Mouse (Mus musculus) kidney, embryonic 15.5 days (tissue): Measurements from ENCODE around the gene Ppa2. TPM values are rescaled to one million over a fixed set of nuclear protein-coding genes. Genes with fewer than 3 reads are reported as not detected.

Experiments
- ATAC-seq: fragments of 200-750 bp; cut with Nextera tagmentation; replicated peaks from 2 replicates; pipeline ENCODE4 v1.8.0; 2017; ENCODE audit warnings: moderate TSS enrichment; ENCODE audit not compliant: low FRiP score
- H3K27ac ChIP-seq: fragments of 300-500 bp; sonication (generic); 2 replicates; pipeline ENCODE4 v1.5.1; 2015; ENCODE audit warnings: mild to moderate bottlenecking, inconsistent platforms
- H3K27me3 ChIP-seq: fragments of 300-500 bp; sonication (generic); 2 replicates; pipeline ENCODE4 v1.6.1; 2015; ENCODE audit warnings: inconsistent platforms
- H3K36me3 ChIP-seq: fragments of 300-500 bp; sonication (generic); 2 replicates; pipeline ENCODE4 v1.6.1; 2015; ENCODE audit warnings: inconsistent platforms
- H3K4me1 ChIP-seq: fragments of 300-500 bp; sonication (generic); 2 replicates; pipeline ENCODE4 v1.6.1; 2015; ENCODE audit warnings: inconsistent platforms
- H3K4me2 ChIP-seq: fragments of 300-500 bp; sonication (generic); 2 replicates; pipeline ENCODE4 v1.6.1; 2015; ENCODE audit warnings: moderate library complexity, mild to moderate bottlenecking, inconsistent platforms
- H3K4me3 ChIP-seq: fragments of 300-500 bp; sonication (generic); replicated peaks from 2 replicates; pipeline ENCODE4 v1.5.1; 2015; ENCODE audit warnings: mild to moderate bottlenecking, inconsistent platforms
- H3K9ac ChIP-seq: fragments of 300-500 bp; sonication (generic); 2 replicates; pipeline ENCODE4 v1.6.1; 2015; ENCODE audit warnings: mild to moderate bottlenecking, inconsistent platforms
- H3K9me3 ChIP-seq: fragments of 300-500 bp; sonication (generic); replicated peaks from 2 replicates; pipeline ENCODE4 v1.6.1; 2016; ENCODE audit warnings: inconsistent platforms
- WGBS: fragments of 180-500 bp; shearing (Covaris S2); methylation state at CpG from one replicate; pipeline ENCODE4 v1.1.7; 2015; ENCODE audit warnings: mixed read lengths; 5-methylcytosine and 5-hydroxymethylcytosine counted together
- polyA plus RNA-seq: library from polyadenylated mRNA; unstranded; fragments of >200 nt; fragmentation: Nextera tagmentation; extraction: Ambion mirVana; gene quantifications from 2 replicates; pipeline ENCODE4 v1.2.1, GENCODE M21; 2015

Ppa2 gene
- polyA plus RNA-seq, 1 experiment from 2014 or later, result 99.8 TPM

GRCm38 (mm10) chr3:133361406-133361805 is 51.5 kb downstream of the Ppa2 start:
- no peaks in the 10 kb centered on the region for H3K4me1 ChIP-seq
- no peak overlapping the region for H3K27ac ChIP-seq
- no peak overlapping the region for H3K4me3 ChIP-seq
- no peak overlapping the region for H3K4me2 ChIP-seq
- H3K9ac ChIP-seq, result no peak overlapping the region
- WGBS, result 83% methylated on average over 1 of the region's 1 CpGs
- no peaks in the 10 kb centered on the region for H3K27me3 ChIP-seq
- ATAC-seq, result no peak
- H3K9me3 ChIP-seq, result no peaks in the 10 kb centered on the region
- no peaks in the 10 kb centered on the region for H3K36me3 ChIP-seq

DNA sequence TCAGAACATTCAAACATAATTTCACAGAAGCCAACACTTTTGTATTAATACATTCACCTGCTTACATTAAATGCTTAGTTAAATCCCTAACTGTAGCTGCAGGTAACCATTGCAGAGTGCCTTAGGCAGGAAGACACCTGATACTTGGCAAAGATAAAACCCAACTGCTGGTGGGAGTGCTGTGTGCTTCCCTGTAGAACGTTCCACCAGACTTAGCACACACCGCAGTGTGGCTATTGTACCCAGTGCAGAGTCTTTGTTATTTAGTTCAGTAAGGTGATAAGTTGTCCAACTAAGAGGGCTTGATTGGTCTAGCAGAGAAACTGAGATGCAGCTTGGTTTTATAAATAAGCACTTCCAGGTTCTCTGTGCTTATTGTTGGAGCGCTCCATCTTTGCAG is 54.2 kb downstream of the Ppa2 start:
- H3K27ac ChIP-seq, result no peak overlapping the region
- 0 out of 2 replicates have a peak, but pooled peaks cover 2% of the 10 kb centered on the region for H3K4me1 ChIP-seq
- no peaks in the 10 kb centered on the region for H3K9me3 ChIP-seq
- WGBS, result 56% methylated on average over 3 of the region's 3 CpGs
- no peak overlapping the region for H3K4me3 ChIP-seq
- no peaks in the 10 kb centered on the region for H3K27me3 ChIP-seq
- H3K4me2 ChIP-seq, result no peak overlapping the region
- H3K9ac ChIP-seq, result no peak overlapping the region
- H3K36me3 ChIP-seq, result no peaks in the 10 kb centered on the region
- peak; percentile 87 for ATAC-seq

- ATAC-seq, result no peak
- Histone ChIP-seq H3K9ac (no peak overlapping the region), H3K36me3 (peaks cover 5% of the 10 kb centered on the region; the same call in 1 of the 2 replicates), H3K27ac (no peak overlapping the region), H3K4me1 (0 out of 2 replicates have a peak, but pooled peaks cover 2% of the 10 kb centered on the region), H3K9me3 (no peaks in the 10 kb centered on the region), H3K4me2 (no peak overlapping the region), H3K27me3 (no peaks in the 10 kb centered on the region), H3K4me3 (no peak overlapping the region)
- WGBS, result 87% methylated on average over 9 of the region's 9 CpGs
These were observed 56.2 kb downstream of the Ppa2 start for GRCm38 (mm10) chr3:133366096-133366495.

DNA sequence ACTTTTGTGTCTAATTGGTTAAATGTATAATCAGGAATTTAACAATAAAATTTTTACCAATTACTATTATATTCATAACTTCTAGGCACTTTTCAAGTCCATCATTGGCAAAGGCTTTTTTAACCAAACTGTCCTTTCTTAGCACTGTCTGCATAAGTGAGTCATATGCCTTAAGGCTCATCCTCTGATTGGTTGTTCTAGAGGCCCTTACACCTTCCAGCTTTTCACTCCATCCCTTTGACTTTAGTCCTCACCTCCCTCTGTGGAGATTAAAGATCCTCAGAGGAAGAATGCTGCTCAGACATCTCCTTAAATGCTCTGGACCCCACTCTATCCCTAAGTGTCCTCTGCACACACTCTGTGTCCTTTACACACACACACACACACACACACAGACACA is 68.3 kb downstream of the Ppa2 start:
- peaks cover 8% of the 10 kb centered on the region for H3K9me3 ChIP-seq
- 0 out of 2 replicates have a peak, but pooled peaks cover 2% of the 10 kb centered on the region for H3K4me1 ChIP-seq
- no peak overlapping the region for H3K4me2 ChIP-seq
- no peak overlapping the region for H3K4me3 ChIP-seq
- H3K27ac ChIP-seq, result no peak overlapping the region
- H3K9ac ChIP-seq, result no peak overlapping the region
- no peaks in the 10 kb centered on the region for H3K27me3 ChIP-seq
- no peak for ATAC-seq
- H3K36me3 ChIP-seq, result peaks cover 47% of the 10 kb centered on the region

GRCm38 (mm10) chr3:133379997-133380396 is 70.1 kb downstream of the Ppa2 start:
- Histone ChIP-seq H3K4me3 (no peak overlapping the region), H3K27me3 (no peaks in the 10 kb centered on the region), H3K27ac (no peak overlapping the region), H3K36me3 (peaks cover 35% of the 10 kb centered on the region), H3K9me3 (peaks cover 8% of the 10 kb centered on the region), H3K4me1 (0 out of 2 replicates have a peak, but pooled peaks cover 2% of the 10 kb centered on the region), H3K9ac (no peak overlapping the region), H3K4me2 (no peak overlapping the region)
- WGBS, result 97% methylated on average over 1 of the region's 1 CpGs
- no peak for ATAC-seq

DNA sequence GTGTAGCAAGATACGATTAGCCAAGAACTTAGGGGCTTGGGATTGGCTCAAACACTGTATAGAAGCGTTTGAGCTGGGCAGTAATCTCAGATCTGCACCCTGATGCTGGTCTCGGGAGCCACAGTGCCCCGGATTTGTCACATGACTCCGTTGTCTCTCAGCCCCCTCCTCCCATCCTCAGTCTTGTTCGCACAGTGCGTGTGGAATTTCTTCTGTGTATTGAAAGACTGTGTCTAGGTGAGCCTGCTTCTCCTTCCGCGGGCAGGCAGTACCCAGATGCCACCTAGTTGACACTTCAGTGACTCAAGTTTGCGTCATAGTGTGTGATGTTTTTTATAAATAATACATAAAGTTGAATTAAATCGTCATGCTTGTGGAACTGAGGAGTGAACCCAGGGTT is 71.6 kb downstream of the Ppa2 start:
- no peak overlapping the region for H3K4me2 ChIP-seq
- H3K27me3 ChIP-seq, result no peaks in the 10 kb centered on the region
- H3K4me3 ChIP-seq, result no peak overlapping the region
- 87% methylated on average over 11 of the region's 11 CpGs for WGBS
- ATAC-seq, result no peak
- H3K4me1 ChIP-seq, result 0 out of 2 replicates have a peak, but pooled peaks cover 2% of the 10 kb centered on the region
- peaks cover 25% of the 10 kb centered on the region for H3K36me3 ChIP-seq
- H3K9me3 ChIP-seq, result peaks cover 8% of the 10 kb centered on the region
- no peak overlapping the region for H3K9ac ChIP-seq
- no peak overlapping the region for H3K27ac ChIP-seq

DNA sequence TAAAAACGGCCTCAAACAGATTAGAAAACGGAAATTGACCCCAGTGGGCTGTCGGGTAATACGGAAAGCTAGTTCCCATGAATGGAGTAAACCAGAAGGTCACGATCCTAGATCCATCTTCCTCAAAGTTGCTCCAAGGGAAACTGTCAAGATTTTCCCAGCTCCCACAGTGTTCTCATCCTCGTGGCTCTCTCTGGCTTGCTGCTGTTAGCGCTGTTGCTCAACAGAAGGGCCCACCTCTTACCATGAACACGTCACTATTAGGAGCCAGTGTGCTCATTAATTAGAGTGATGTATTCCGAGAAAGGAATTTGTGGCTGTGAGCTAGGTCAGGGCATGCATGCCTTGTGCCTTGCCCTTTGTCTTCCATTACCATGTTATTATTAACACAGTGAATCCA is 72.2 kb downstream of the Ppa2 start:
- H3K27ac ChIP-seq, result no peak overlapping the region
- H3K9me3 ChIP-seq, result peaks cover 7% of the 10 kb centered on the region
- no peaks in the 10 kb centered on the region for H3K27me3 ChIP-seq
- H3K4me2 ChIP-seq, result no peak overlapping the region
- no peak overlapping the region for H3K4me3 ChIP-seq
- no peak overlapping the region for H3K9ac ChIP-seq
- peaks cover 20% of the 10 kb centered on the region for H3K36me3 ChIP-seq
- no peak for ATAC-seq
- 0 out of 2 replicates have a peak, but pooled peaks cover 2% of the 10 kb centered on the region for H3K4me1 ChIP-seq
- 55% methylated on average over 9 of the region's 9 CpGs for WGBS

- Histone ChIP-seq H3K27ac (no peak overlapping the region), H3K9ac (no peak overlapping the region), H3K36me3 (peaks cover 4% of the 10 kb centered on the region), H3K4me1 (0 out of 2 replicates have a peak, but pooled peaks cover 2% of the 10 kb centered on the region), H3K9me3 (no peaks in the 10 kb centered on the region), H3K4me2 (no peak overlapping the region), H3K4me3 (no peak overlapping the region), H3K27me3 (no peaks in the 10 kb centered on the region)
- 59% methylated on average over 6 of the region's 6 CpGs for WGBS
- no peak for ATAC-seq
These were observed 74.3 kb downstream of the Ppa2 start for GRCm38 (mm10) chr3:133384164-133384708.

DNA sequence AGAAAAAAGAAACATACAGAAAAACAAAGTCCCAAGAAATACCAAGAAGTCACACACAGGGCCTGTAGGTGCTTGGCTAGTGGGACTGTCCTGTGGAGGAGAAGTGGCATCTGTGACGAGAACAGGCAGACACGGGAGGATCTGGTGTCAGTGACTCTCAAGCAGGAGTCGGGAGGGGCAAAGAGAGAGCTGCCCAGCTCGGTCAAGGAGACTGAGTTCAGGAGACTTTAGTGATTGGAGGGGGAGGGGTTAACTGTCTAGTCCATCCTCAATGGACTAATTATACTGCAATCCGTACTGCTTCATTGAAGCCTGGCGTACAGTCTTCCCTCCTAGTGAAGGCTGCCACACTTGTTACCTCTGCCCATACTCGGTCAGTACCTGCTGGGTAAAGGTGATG is 77.4 kb downstream of the Ppa2 start:
- 39% methylated on average over 7 of the region's 7 CpGs for WGBS
- no peaks in the 10 kb centered on the region for H3K36me3 ChIP-seq
- no peak overlapping the region for H3K4me3 ChIP-seq
- H3K27me3 ChIP-seq, result no peaks in the 10 kb centered on the region
- no peak overlapping the region for H3K27ac ChIP-seq
- H3K4me1 ChIP-seq, result 0 out of 2 replicates have a peak, but pooled peaks cover under 1% of the 10 kb centered on the region
- no peak overlapping the region for H3K4me2 ChIP-seq
- no peak overlapping the region for H3K9ac ChIP-seq
- ATAC-seq, result peak; percentile 76
- no peaks in the 10 kb centered on the region for H3K9me3 ChIP-seq

- Histone ChIP-seq H3K4me2 (no peak overlapping the region), H3K27ac (no peak overlapping the region), H3K27me3 (no peaks in the 10 kb centered on the region), H3K9ac (no peak overlapping the region), H3K4me1 (no peaks in the 10 kb centered on the region), H3K4me3 (no peak overlapping the region), H3K36me3 (no peaks in the 10 kb centered on the region), H3K9me3 (no peaks in the 10 kb centered on the region)
- 85% methylated on average over 10 of the region's 10 CpGs for WGBS
- no peak for ATAC-seq
These were observed 80.0 kb downstream of the Ppa2 start for GRCm38 (mm10) chr3:133389803-133390387.

- Histone ChIP-seq H3K9ac (no peak overlapping the region), H3K36me3 (no peaks in the 10 kb centered on the region), H3K4me2 (no peak overlapping the region), H3K4me1 (no peaks in the 10 kb centered on the region), H3K9me3 (no peaks in the 10 kb centered on the region), H3K4me3 (no peak overlapping the region), H3K27me3 (no peaks in the 10 kb centered on the region), H3K27ac (no peak overlapping the region)
- WGBS, result 67% methylated on average over 2 of the region's 2 CpGs
- ATAC-seq, result no peak
These were observed 84.6 kb downstream of the Ppa2 start for GRCm38 (mm10) chr3:133394531-133394930.

- H3K27ac ChIP-seq, result no peak overlapping the region
- H3K9ac ChIP-seq, result no peak overlapping the region
- no peaks in the 10 kb centered on the region for H3K36me3 ChIP-seq
- H3K9me3 ChIP-seq, result no peaks in the 10 kb centered on the region
- no peak overlapping the region for H3K4me3 ChIP-seq
- no peaks in the 10 kb centered on the region for H3K27me3 ChIP-seq
- peak; percentile 46; the same call in 1 of the 2 replicates for ATAC-seq
- WGBS, result 85% methylated on average over 4 of the region's 4 CpGs
- no peaks in the 10 kb centered on the region for H3K4me1 ChIP-seq
- no peak overlapping the region for H3K4me2 ChIP-seq
These were observed 93.9 kb downstream of the Ppa2 start for GRCm38 (mm10) chr3:133403849-133404248.

GRCm38 (mm10) chr3:133405636-133406035 is 95.7 kb downstream of the Ppa2 start:
- no peaks in the 10 kb centered on the region for H3K9me3 ChIP-seq
- H3K4me2 ChIP-seq, result no peak overlapping the region
- ATAC-seq, result no peak
- no peak overlapping the region for H3K27ac ChIP-seq
- WGBS, result 88% methylated on average over 3 of the region's 3 CpGs
- no peak overlapping the region for H3K4me3 ChIP-seq
- H3K36me3 ChIP-seq, result no peaks in the 10 kb centered on the region
- H3K4me1 ChIP-seq, result no peaks in the 10 kb centered on the region
- no peak overlapping the region for H3K9ac ChIP-seq
- no peaks in the 10 kb centered on the region for H3K27me3 ChIP-seq
